24 mouse cellular contexts compared by ENCODE assay signal in the genomic region with DNA sequence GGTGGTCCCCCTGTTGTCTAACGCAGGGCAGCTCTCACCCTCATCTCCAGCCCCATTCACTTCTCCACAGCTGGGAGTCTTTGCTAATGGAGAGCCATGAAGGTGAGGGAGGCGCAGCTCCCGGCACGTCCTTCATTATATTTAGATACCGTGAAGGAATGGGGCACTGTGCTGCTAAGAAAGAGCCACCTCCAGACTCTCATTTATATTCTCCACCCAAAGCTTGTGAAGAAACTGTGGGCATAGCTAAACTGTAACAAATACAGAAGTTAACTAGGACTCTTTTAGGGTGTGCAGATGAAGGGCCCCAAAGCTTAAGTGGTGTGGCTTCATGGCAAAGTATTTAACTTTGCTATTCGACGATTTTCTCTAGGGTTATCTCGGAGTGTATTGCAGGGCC.
"Had no signal": no experiment of that assay in that cellular context is flagged by ENCODE, and none has a peak within 500 bp of the region (broad histone marks: within the 10 kb centered on the region; RNA-seq: fewer than 3 reads in every experiment).

No protein-coding gene starts in this region.

- H3K27me3 ChIP-seq: heart, embryonic 13.5 days; heart, embryonic 15.5 days; hindbrain, embryonic 13.5 days; hindbrain, embryonic 15.5 days; kidney, embryonic 15.5 days; limb, embryonic 13.5 days; limb, embryonic 15.5 days; liver, embryonic 12.5 days had no signal

- H3K27ac ChIP-seq: gastrocnemius, adult 2 months; heart, adult 2 months; heart, embryonic 13.5 days; heart, embryonic 15.5 days; hindbrain, embryonic 13.5 days; hindbrain, embryonic 15.5 days; hindbrain, postnatal 0 days; kidney, embryonic 15.5 days; kidney, postnatal 0 days; limb, embryonic 13.5 days; limb, embryonic 15.5 days; liver, embryonic 12.5 days had no signal

- H3K4me3 ChIP-seq: gastrocnemius, adult 2 months; heart, adult 2 months; heart, embryonic 13.5 days; heart, embryonic 15.5 days; hindbrain, embryonic 13.5 days; hindbrain, embryonic 15.5 days; kidney, embryonic 15.5 days; limb, embryonic 13.5 days; limb, embryonic 15.5 days; liver, embryonic 12.5 days had no signal

- H3K4me1 ChIP-seq: hindbrain, embryonic 13.5 days; hindbrain, embryonic 15.5 days; kidney, embryonic 15.5 days; limb, embryonic 13.5 days; limb, embryonic 15.5 days; liver, embryonic 12.5 days had no signal

- H3K36me3 ChIP-seq: heart, embryonic 13.5 days; heart, embryonic 15.5 days; hindbrain, embryonic 13.5 days; hindbrain, embryonic 15.5 days; kidney, embryonic 15.5 days; limb, embryonic 13.5 days; limb, embryonic 15.5 days; liver, embryonic 12.5 days had no signal

- DNase-seq: gastrocnemius, adult 2 months; gastrocnemius, postnatal 10 days; gastrocnemius, postnatal 36 days; heart, adult 11 months; heart, adult 2 months; heart, postnatal 14 days; heart, postnatal 36 days; kidney, adult 18-20 months; kidney, adult 9 months; kidney, postnatal 14 days; kidney, postnatal 36 days; layer of hippocampus, adult 9-11 months; layer of hippocampus, postnatal 36 days; left cerebral cortex, postnatal 4 days had no signal
